Mouse (Mus musculus) A20 (cell line): ENCODE measurements at regions not wholly inside any gene's neighbourhood (a gene's known extent, or its start where the extent isn't known, plus 50 kb on each side); places are given as distances from the start of the nearest gene placed in this dataset.
"Not testable (repeated sequence)": the region's sequence is repeated elsewhere in the genome, so short reads cannot be mapped to it uniquely, and the experiment has no call there.

Experiments
- DNase-seq: peaks from one replicate; pipeline ENCODE4 v3.0.0-alpha.2; 2011; ENCODE audit warnings: low read depth, low spot score

- DNase-seq: no peak
Observed at GRCm38 (mm10) chr5:97831421-97831820, 199.4 kb downstream of the Antxr2 start.

GRCm38 (mm10) chr5:97817485-97817884, 213.4 kb downstream of the Antxr2 start:
- DNase-seq: no peak

GRCm38 (mm10) chr5:97815357-97815756, 215.5 kb downstream of the Antxr2 start:
- DNase-seq: no peak

DNA sequence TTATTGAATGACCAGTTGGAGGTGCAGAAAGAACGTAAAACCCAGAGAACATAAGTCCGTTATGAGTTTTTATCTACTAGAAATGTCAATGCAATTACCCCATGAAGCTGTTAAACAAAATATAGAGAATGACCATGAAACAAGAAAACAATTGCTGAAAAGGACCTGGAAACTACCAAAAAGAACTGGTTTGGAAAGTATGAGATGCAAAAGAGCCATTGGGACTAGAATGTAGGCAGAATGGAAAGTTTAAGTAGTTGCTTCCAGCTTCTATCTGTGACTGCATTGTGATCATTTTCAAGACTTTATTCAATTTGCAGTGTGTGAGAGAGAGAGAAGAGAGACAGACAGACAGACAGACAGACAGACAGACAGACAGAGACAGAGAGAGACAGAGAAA, 216.1 kb downstream of the Antxr2 start:
- DNase-seq: no peak

- DNase-seq: no peak
Observed at GRCm38 (mm10) chr5:97812611-97813350, 218.1 kb downstream of the Antxr2 start.

DNA sequence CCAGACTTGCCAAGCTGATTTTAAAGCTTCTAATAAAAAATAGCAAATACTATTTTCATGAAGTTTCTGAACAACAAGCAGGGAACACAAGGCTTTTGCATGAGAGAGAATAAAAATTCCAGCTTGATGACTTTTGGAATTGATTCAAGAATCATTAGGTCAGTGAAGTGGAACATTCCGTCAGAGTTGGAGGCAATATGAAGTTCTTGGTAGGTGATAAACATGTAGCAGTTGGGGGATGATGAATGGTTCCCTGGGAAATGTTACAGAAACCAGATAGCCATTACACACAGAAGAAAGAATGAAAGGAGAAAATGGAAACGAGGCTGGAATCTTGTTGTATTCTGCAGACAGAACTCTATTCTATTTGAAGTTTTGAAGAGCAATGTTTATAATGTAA, 221.8 kb downstream of the Antxr2 start:
- no peak for DNase-seq

DNA sequence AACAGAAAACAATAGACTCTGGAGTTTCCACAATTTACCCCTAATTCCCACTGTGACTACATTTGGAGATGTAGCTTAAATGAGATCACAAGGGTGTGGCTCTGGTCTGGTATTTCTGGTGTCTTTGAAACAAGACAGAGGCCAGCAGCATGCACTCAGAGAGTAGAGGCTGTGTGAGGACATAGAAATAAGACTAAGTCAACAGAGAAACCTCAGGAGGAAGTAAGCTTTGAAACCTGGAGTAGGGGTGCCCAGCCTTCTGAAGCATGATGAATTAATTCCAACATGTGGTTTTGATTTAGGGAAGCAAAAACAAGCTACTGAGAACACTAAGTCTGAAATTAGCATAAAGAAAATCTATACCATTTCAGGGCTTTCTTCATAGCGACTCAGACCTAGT, 223.7 kb downstream of the Antxr2 start:
- DNase-seq: no peak

DNA sequence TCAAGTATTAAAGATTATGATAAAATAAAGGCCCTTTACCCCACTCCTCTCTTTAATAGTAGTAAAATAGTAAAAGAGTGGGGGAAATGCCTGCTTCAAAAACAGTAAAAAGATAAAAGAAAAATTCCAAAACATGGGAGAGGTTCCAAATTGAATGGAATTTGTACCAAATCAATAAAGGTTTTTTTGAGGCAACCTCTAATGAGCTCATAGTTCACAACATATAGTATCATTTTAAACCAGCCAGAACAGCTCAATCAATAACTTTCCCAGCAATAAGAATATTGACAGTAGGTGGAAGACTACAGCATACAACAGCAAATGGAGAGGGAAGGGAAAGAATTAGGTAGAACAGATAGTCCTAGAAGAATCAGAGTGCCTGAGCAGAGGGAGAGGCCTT, 224.1 kb downstream of the Antxr2 start:
- no peak for DNase-seq

GRCm38 (mm10) chr5:97800017-97800416, 230.8 kb downstream of the Antxr2 start:
- no peak for DNase-seq

DNA sequence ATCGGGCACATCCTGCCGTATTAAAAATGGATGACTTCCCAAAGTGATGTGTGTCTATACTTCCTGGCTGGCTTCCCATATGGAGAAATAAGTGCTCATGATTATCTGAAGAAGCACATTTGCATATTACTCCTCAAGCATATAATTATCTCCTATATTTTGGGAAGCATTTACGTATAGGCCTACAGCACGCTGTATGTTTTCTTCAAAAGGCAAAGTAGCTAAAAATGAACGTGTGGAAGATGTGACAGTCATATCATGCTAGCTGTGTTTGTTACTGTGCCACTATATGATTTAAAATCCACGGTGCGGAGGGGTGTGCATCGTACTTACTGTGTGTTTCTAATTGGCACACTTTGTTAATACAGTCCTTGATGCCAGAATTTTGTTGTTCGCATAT, 242.7 kb downstream of the Antxr2 start:
- DNase-seq: no peak

DNA sequence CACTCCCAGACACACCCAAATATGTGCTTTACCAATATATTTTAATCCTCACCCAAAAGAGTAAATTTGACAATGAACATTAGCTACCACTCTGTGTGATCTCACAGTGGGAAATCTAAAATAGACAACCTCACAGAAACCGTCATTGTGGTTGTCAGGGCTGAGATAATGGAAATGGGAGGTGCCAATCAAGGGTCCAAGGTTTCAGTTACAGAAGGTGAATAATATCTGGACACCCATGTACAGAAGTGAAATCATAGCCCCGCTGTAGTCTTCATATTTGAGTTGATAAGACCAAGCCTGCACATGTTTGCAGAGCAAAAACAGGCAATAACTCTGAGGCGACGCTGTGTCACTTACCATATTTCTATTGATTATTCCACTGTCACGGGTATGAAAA, 243.8 kb downstream of the Antxr2 start:
- DNase-seq: no peak

DNA sequence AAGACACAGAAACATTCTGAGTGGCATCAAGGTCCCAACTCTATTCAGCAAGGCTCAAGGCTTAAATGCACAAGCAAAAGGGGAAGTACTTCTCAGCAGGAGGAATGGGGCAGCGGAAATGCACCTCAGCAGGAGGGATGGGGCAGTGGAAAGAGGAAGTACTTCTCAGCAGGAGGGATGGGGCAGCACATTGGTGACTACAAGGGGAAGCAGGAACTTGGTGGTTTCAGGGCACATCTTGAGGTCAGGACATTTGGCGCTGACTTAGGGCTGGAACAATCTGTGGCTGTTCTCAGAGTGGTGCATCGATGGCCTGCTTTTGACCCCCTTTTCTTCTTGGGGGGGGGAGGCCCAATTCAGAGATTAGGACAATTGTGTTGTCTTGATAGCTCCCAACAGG, 255.7 kb downstream of the Antxr2 start:
- DNase-seq: peak; percentile 7

GRCm38 (mm10) chr5:97773451-97773850, 257.4 kb downstream of the Antxr2 start:
- not testable (repeated sequence) for DNase-seq

- DNase-seq: no peak
Observed at GRCm38 (mm10) chr5:97737339-97737738, 280.5 kb upstream of the Gk2 start.

DNA sequence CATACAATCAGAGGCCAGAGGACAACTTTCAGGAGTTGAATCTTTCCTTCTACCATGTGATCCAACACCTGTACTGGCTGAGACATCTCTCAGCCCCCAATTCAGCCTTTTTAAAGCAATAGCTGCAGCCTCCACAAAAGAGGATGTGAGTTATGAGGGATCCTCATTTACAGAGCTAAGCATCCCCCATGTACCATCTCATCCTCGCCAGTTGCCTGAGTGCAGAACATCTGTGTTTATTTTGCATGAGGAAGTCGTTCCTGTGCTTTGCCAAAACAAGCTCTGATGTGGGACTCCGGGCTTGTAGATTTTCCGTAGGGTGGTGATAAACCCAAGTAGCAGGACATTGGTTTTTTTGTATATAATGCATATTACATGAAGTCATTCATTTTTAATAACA, 274.1 kb upstream of the Gk2 start:
- DNase-seq: no peak

- not testable (repeated sequence) for DNase-seq
Observed at GRCm38 (mm10) chr5:97719364-97719763, 262.5 kb upstream of the Gk2 start.

DNA sequence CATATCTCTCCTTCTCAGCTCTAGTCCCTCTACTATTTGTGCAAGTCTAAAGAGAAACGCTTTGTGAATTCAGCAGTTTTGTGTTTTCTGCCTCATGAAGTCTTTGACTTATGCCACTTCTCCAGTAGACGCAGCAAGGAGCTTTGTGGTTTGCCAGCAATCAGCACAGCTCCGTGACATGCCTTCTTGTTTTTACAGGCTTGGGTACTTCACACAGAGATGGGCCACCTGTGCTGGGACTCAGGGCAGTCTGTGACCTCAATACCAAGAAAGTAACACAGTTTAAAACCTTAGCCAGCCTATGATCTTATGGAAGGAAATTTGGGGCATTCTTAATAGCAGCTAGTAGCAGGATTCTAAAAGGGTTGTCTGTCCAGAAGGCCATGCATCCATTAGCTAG, 248.4 kb upstream of the Gk2 start:
- no peak for DNase-seq

GRCm38 (mm10) chr5:97700507-97700906, 243.7 kb upstream of the Gk2 start:
- DNase-seq: no peak

- DNase-seq: no peak
Observed at GRCm38 (mm10) chr5:97697581-97698134, 240.8 kb upstream of the Gk2 start.

GRCm38 (mm10) chr5:97693333-97693940, 236.6 kb upstream of the Gk2 start:
- DNase-seq: no peak

GRCm38 (mm10) chr5:97685443-97685842, 228.6 kb upstream of the Gk2 start:
- DNase-seq: no peak

- DNase-seq: no peak
Observed at GRCm38 (mm10) chr5:97684592-97685258, 227.9 kb upstream of the Gk2 start.

- DNase-seq: no peak
Observed at GRCm38 (mm10) chr5:97669726-97670125, 212.9 kb upstream of the Gk2 start.
